Mouse (Mus musculus) intestine, embryonic 14.5 days (tissue): ENCODE measurements around the gene Cd5. TPM values are rescaled to one million over a fixed set of nuclear protein-coding genes. Genes with fewer than 3 reads are reported as not detected.
A peak's percentile ranks its signal among the peaks of the same experiment; 100 is the strongest.

Experiments
- ATAC-seq: fragments of 200-750 bp; cut with Nextera tagmentation; replicated peaks from 2 replicates; pipeline ENCODE4 v1.8.0; 2017; ENCODE audit warnings: low read depth, moderate number of reproducible peaks, moderate TSS enrichment, moderate library complexity; ENCODE audit not compliant: low FRiP score, low TSS enrichment
- DNase-seq: peaks from one replicate; pipeline ENCODE4 v3.0.0-alpha.2; 2018; ENCODE audit warnings: low spot score
- H3K27ac ChIP-seq: fragments of 300-500 bp; sonication (generic); 2 replicates; pipeline ENCODE4 v1.5.1; 2014; ENCODE audit warnings: low read depth, mild to moderate bottlenecking, control low read depth
- H3K27me3 ChIP-seq: fragments of 300-500 bp; sonication (generic); replicated peaks from 2 replicates; pipeline ENCODE4 v1.6.1; 2014; ENCODE audit warnings: low read length, control low read depth; ENCODE audit not compliant: control insufficient read depth, insufficient read depth
- H3K36me3 ChIP-seq: fragments of 300-500 bp; sonication (generic); 2 replicates; pipeline ENCODE4 v1.6.1; 2014; ENCODE audit warnings: low read length, control low read depth; ENCODE audit not compliant: control insufficient read depth, insufficient read depth
- H3K4me1 ChIP-seq: fragments of 300-500 bp; sonication (generic); replicated peaks from 2 replicates; pipeline ENCODE4 v1.6.1; 2014; ENCODE audit warnings: low read length, control low read depth, mixed read lengths; ENCODE audit not compliant: control insufficient read depth, insufficient read depth
- H3K4me2 ChIP-seq: fragments of 300-500 bp; sonication (generic); 2 replicates; pipeline ENCODE4 v1.6.1; 2014; ENCODE audit warnings: low read length
- H3K4me3 ChIP-seq: fragments of 300-500 bp; sonication (generic); 2 replicates; pipeline ENCODE4 v1.5.1; 2014; ENCODE audit warnings: low read depth, low read length, control low read depth, mixed read lengths
- H3K9ac ChIP-seq: fragments of 300-500 bp; sonication (generic); 2 replicates; pipeline ENCODE4 v1.6.1; 2014; ENCODE audit warnings: mild to moderate bottlenecking, low read length
- H3K9me3 ChIP-seq: fragments of 300-500 bp; sonication (generic); 2 replicates; pipeline ENCODE4 v1.6.1; 2016; ENCODE audit warnings: low read length, control low read depth; ENCODE audit not compliant: control insufficient read depth
- WGBS: fragments of 180-500 bp; shearing (Covaris S2); extraction: QIAGEN DNeasy Blood & Tissue Kit; methylation state at CpG from one replicate; pipeline ENCODE4 v1.1.7; 2014; 5-methylcytosine and 5-hydroxymethylcytosine counted together
- polyA plus RNA-seq: library from polyadenylated mRNA; unstranded; fragments of >200 nt; fragmentation: Nextera tagmentation; extraction: Ambion mirVana; gene quantifications from 2 replicates; pipeline ENCODE4 v1.2.1, GENCODE M21; 2014

Cd5 gene
- polyA plus RNA-seq, 1 experiment from 2014 or later = not detected

DNA sequence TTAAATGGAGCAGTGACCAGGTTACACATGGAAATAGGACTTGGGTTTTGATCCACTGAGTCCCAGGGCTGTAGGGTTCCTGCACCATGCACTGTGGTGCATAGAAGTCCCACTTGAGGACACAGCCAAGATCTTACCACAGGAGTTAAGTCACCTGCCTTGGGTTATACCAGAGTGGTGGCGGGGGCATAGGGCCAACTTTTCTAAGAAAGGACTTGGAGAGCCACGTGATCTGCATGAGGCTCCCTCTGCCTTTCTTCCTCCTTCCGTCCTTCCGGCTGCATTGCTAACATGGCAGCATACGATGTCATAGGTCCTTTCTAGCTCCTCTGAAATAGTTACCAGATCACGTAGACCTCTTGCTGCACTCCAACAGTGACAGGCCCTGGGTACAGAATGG, 23.3 kb downstream of the Cd5 start:
- H3K4me1 ChIP-seq = peaks cover 13% of the 10 kb centered on the region
- 94% methylated on average over 6 of the region's 6 CpGs for WGBS
- ATAC-seq = no peak

DNA sequence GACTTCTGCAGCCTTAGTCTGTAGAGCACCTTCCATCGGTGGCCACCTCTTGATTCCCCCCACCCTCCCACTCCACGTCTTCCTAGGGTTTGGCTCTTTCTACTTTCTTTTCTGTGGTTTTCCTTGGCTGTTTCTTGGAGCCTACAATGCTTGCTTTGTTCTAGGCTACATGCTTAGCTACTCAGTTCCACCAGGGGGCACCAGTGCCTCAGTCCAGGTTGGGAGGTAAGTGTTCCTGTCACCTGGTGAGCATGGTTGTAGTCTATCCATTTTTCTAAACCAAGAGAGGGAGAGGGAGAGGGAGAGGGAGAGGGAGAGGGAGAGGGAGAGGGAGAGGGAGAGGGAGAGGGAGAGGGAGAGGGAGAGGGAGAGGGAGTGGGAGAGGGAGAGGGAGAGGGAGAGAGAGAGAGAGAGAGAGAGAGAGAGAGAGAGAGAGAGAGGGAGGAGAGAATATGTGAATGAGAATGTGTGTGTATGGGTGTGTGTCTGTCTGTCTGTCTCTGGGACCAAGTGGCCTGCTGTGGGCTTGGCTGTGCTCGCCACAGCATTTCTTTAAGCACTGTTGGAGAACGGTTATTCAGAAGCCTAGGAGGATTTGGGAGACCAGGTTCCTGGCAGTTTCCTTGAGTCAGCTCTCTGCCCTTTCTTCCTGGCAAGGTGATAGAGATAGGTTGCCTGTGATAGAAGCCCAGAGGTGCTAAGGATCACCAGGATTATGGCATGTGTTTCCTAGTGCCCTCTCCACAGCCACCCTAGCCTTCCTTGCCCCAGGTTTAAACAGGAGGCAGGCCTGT, 23.9 kb downstream of the Cd5 start:
- Histone ChIP-seq H3K4me2 (no peak overlapping the region), H3K4me1 (peaks cover 7% of the 10 kb centered on the region), H3K27me3 (no peaks in the 10 kb centered on the region), H3K36me3 (peaks cover 40% of the 10 kb centered on the region), H3K27ac (no peak overlapping the region), H3K4me3 (no peak overlapping the region), H3K9ac (no peak overlapping the region), H3K9me3 (no peaks in the 10 kb centered on the region)
- peak; percentile 82 for DNase-seq
- peak; percentile 72 for ATAC-seq
- WGBS = 43% methylated on average over 4 of the region's 4 CpGs

More for the DNA sequence above, 23.3 kb downstream of the Cd5 start:
- Histone ChIP-seq H3K4me2 (no peak overlapping the region), H3K27ac (no peak overlapping the region), H3K4me3 (no peak overlapping the region), H3K9ac (no peak overlapping the region), H3K27me3 (no peaks in the 10 kb centered on the region), H3K9me3 (no peaks in the 10 kb centered on the region), H3K36me3 (peaks cover 37% of the 10 kb centered on the region)
- DNase-seq = no peak

DNA sequence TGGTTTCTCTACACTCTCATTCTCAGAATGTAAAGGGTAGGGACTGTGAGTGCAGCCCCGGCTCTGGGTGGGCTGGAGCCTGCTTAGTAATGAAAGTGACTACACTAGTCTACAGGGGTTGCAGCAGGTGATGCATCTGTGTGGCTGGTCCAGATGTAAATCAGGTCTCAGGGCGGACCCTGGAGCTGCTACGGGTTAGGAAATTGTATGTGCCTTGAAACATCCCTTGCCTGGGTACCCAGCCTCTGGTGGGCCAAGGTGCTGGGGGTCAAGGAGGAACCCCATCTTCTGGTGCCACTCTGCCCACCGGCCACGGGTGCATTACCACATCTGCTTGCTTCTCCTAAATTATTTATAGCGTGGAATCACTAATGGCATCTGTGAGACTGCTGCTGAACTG, 24.6 kb downstream of the Cd5 start:
- peaks cover 40% of the 10 kb centered on the region for H3K36me3 ChIP-seq
- peaks cover 4% of the 10 kb centered on the region; the same call in 1 of the 2 replicates for H3K4me1 ChIP-seq
- H3K27ac ChIP-seq = no peak overlapping the region
- no peak overlapping the region for H3K9ac ChIP-seq
- no peaks in the 10 kb centered on the region for H3K27me3 ChIP-seq
- H3K4me2 ChIP-seq = no peak overlapping the region
- WGBS = 77% methylated on average over 6 of the region's 6 CpGs
- no peak for DNase-seq
- no peaks in the 10 kb centered on the region for H3K9me3 ChIP-seq
- ATAC-seq = no peak
- no peak overlapping the region for H3K4me3 ChIP-seq

DNA sequence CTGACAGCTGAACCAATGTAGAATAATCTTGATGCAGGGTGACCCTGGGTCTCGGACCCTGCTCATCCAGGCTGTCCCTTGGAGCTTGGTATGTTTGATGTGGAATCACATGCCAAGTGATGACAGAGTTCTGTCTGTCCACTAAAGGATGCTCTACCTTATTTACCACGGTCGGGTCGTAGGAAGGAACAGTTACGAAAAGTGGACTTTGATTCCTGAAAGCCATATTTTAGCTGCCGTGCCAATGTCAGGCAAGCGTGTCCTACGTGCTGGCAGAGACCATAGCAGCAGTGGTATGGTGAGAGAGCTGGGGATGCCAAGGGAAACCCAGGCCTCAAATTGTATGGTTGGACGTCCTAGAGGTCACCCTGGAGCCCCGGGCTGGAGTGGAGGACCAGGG, 25.3 kb downstream of the Cd5 start:
- DNase-seq (no peak), ATAC-seq (no peak)
- H3K4me3 ChIP-seq = no peak overlapping the region
- no peak overlapping the region for H3K4me2 ChIP-seq
- H3K9me3 ChIP-seq = no peaks in the 10 kb centered on the region
- WGBS = 90% methylated on average over 10 of the region's 10 CpGs
- peaks cover 4% of the 10 kb centered on the region; the same call in 1 of the 2 replicates for H3K4me1 ChIP-seq
- H3K36me3 ChIP-seq = peaks cover 42% of the 10 kb centered on the region
- no peak overlapping the region for H3K9ac ChIP-seq
- no peaks in the 10 kb centered on the region for H3K27me3 ChIP-seq
- no peak overlapping the region for H3K27ac ChIP-seq

DNA sequence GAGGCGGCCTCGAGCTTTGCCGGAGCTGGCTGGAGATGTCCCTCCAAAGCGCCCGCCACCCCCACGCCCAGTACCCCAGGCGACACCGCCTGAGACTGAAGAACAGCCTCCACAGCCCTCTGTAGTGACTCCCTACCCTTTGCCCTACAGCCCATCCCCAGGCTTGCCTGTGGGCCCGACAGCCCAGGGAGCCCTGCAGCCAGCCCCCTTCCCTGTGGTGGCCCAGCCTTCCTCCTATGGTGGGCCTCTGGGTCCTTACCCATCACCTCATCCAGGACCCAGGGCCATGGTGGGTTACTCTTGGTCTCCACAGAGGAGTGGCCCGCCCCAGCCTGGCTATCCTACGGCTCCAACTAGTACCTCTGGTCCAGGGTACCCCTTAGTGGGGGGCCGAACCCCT, 26.2 kb downstream of the Cd5 start:
- Histone ChIP-seq H3K4me2 (no peak overlapping the region), H3K27ac (no peak overlapping the region), H3K4me1 (no peaks in the 10 kb centered on the region; the same call in 1 of the 2 replicates), H3K9me3 (no peaks in the 10 kb centered on the region), H3K36me3 (peaks cover 49% of the 10 kb centered on the region), H3K27me3 (no peaks in the 10 kb centered on the region), H3K4me3 (no peak overlapping the region), H3K9ac (no peak overlapping the region)
- DNase-seq (no peak), ATAC-seq (no peak)
- 86% methylated on average over 12 of the region's 12 CpGs for WGBS

DNA sequence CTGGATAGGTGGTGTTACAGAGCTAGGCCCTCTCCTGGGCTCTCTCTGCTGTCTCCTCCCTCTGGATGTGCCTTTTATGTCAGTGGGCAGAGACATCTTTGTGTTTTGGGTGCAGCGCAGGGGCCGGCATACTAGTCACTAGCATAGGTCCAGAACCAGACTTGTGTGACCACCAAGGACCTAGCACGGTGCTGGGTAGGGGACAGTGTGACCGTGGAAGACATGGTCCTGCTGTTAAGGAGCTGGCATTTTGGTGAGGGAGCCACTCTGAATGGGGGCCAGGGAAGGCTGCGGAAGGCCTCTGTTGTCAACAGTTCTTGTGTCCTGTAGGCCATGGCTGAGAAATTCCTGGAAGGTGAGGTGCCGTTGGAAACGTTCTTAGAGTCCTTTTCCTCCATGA, 26.6 kb downstream of the Cd5 start:
- ATAC-seq = no peak
- no peak for DNase-seq
- H3K27me3 ChIP-seq = no peaks in the 10 kb centered on the region
- H3K27ac ChIP-seq = no peak overlapping the region
- H3K36me3 ChIP-seq = peaks cover 52% of the 10 kb centered on the region
- H3K9me3 ChIP-seq = no peaks in the 10 kb centered on the region
- no peaks in the 10 kb centered on the region; the same call in 1 of the 2 replicates for H3K4me1 ChIP-seq
- H3K4me3 ChIP-seq = no peak overlapping the region
- H3K9ac ChIP-seq = no peak overlapping the region
- no peak overlapping the region for H3K4me2 ChIP-seq
- WGBS = 94% methylated on average over 7 of the region's 7 CpGs

DNA sequence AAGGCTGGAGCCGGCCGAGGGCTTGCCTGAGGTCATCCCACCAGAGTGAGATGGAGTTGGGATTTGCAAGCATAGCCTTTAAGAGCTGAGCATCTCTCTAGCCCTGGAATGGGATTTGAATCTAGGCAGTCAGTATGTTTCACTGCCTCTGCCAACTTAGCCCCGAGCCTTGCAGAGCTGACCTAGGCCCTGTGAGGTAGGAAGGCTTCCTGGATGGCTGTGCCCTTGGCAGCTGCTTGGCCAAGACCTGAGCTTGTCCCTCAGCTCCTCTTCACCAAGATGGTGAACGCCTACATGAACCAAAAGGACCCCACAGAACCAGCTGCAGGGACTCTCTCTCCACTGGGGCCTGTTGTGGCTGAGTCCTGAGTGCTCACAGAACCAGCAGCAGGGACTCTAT, 28.1 kb downstream of the Cd5 start:
- no peak overlapping the region for H3K27ac ChIP-seq
- DNase-seq = no peak
- WGBS = 92% methylated on average over 4 of the region's 4 CpGs
- H3K4me3 ChIP-seq = no peak overlapping the region
- H3K9ac ChIP-seq = no peak overlapping the region
- H3K4me2 ChIP-seq = no peak overlapping the region
- peaks cover 63% of the 10 kb centered on the region for H3K36me3 ChIP-seq
- ATAC-seq = no peak
- H3K4me1 ChIP-seq = no peaks in the 10 kb centered on the region; the same call in 1 of the 2 replicates
- H3K27me3 ChIP-seq = no peaks in the 10 kb centered on the region
- H3K9me3 ChIP-seq = no peaks in the 10 kb centered on the region

DNA sequence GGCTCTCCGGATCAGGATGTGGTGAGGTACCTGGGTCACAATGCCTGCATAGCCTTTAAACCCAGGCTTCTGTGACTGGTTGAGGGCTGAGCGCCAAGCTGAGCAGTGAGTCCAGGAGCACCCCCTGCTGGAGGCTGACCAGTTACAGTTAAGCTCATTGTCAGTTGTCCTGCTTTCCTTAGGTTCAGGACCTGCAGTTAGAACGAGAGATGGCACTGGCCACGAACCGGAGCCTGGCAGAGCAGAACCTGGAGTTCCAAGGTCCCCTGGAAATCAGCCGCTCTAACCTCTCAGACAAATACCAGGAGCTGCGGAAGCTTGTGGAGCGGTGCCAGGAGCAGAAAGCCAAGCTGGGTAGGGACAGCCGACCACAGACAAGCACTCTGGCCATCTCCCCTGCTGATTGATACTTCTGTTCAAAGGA, 28.7 kb downstream of the Cd5 start:
- Histone ChIP-seq H3K4me3 (no peak overlapping the region), H3K36me3 (peaks cover 63% of the 10 kb centered on the region), H3K4me1 (no peaks in the 10 kb centered on the region; the same call in 1 of the 2 replicates), H3K27ac (no peak overlapping the region), H3K4me2 (no peak overlapping the region), H3K27me3 (no peaks in the 10 kb centered on the region), H3K9ac (no peak overlapping the region), H3K9me3 (no peaks in the 10 kb centered on the region)
- 0 out of 2 replicates have a peak, but pooled peaks have one; percentile 21 for ATAC-seq
- peak; percentile 68 for DNase-seq
- 81% methylated on average over 9 of the region's 9 CpGs for WGBS
